Mouse (Mus musculus): ENCODE measurements around the gene Tbx2. TPM values are rescaled to one million over a fixed set of nuclear protein-coding genes. Genes with fewer than 3 reads are reported as not detected.
A peak's percentile ranks its signal among the peaks of the same experiment; 100 is the strongest.

Tbx2 gene
- total and polyA plus RNA-seq, 3 experiments, result 0.01 TPM; not detected in 2

GRCm38 (mm10) chr11:85844144-85844965, 12.0 kb downstream of the Tbx2 start (continued):
- TF ChIP-seq MAFK (IDR thresholded peaks at IDR 0.05; ENCODE audit: borderline replicate concordance, low read depth, low read length) (no peak), KAT2A (conservative IDR thresholded peaks at IDR 0.05; ENCODE audit: low read depth, low read length) (no peak), TCF12 (IDR thresholded peaks at IDR 0.05; ENCODE audit: low read depth, low read length) (peak; percentile 21; the same call in 1 of the 2 replicates), NELFE (IDR thresholded peaks at IDR 0.05; ENCODE audit: low read depth, low read length) (peak; percentile 65), ELF1 (IDR thresholded peaks at IDR 0.05; ENCODE audit: low read depth, low read length) (0 out of 2 replicates have a peak, but pooled peaks have one; percentile 13), ZC3H11A (IDR thresholded peaks at IDR 0.05; ENCODE audit: low read depth, low read length) (peak; percentile 81), MXI1 (IDR thresholded peaks at IDR 0.05; ENCODE audit: low read depth, low read length) (peak; percentile 60; the same call in 1 of the 2 replicates), SMC3 (IDR thresholded peaks at IDR 0.05; ENCODE audit: low read depth, low read length) (peak; percentile 91), RCOR1 (IDR thresholded peaks at IDR 0.05; ENCODE audit: low read depth, low read length) (no peak), SIN3A (IDR thresholded peaks at IDR 0.05; ENCODE audit: low read length) (peak; percentile 77)

- no peaks in the 10 kb centered on the region for H3K9me3 ChIP-seq (replicated peaks; ENCODE audit: insufficient read depth, low read length)
- no peak overlapping the region for H3K27ac ChIP-seq (ENCODE audit: control insufficient read depth, low read depth, low read length)
- peak overlapping the region; percentile 88 to 100 for H3K4me3 ChIP-seq (ENCODE audit: control insufficient read depth in 1 of 2, insufficient read depth in 1 of 2, low read depth in 2 of 2, low read length in 2 of 2)
- TF ChIP-seq CHD2 (IDR thresholded peaks at IDR 0.05; ENCODE audit: low read length) (0 out of 2 replicates have a peak, but pooled peaks have one; percentile 0), MAZ (IDR thresholded peaks at IDR 0.05; ENCODE audit: low read depth, low read length) (no peak)
- no peaks in the 10 kb centered on the region for H3K27me3 ChIP-seq (ENCODE audit: control insufficient read depth in 1 of 2, insufficient read depth in 2 of 2, low read length in 2 of 2)
- no peaks in the 10 kb centered on the region for H3K36me3 ChIP-seq (ENCODE audit: control insufficient read depth in 1 of 2, insufficient read depth in 2 of 2, low read length in 2 of 2)
- H3K79me2 ChIP-seq (ENCODE audit: control insufficient read depth, insufficient read depth, low read length, poor library complexity), result no peaks in the 10 kb centered on the region; the same call in 1 of the 2 replicates
- H3K9ac ChIP-seq (ENCODE audit: control insufficient read depth, low read depth, low read length, poor library complexity, severe bottlenecking), result peak overlapping the region; percentile 76
- DNase-seq (ENCODE audit: low read depth, low spot score), result no peak
- peaks cover 4 to 8% of the 10 kb centered on the region in 2 experiments; a peak in 3 of 4 replicates for H3K4me1 ChIP-seq (ENCODE audit: control insufficient read depth in 1 of 2, insufficient read depth in 2 of 2, low read length in 2 of 2)
Observed at GRCm38 (mm10) chr11:85844971-85845370, 12.6 kb downstream of the Tbx2 start.

GRCm38 (mm10) chr11:85845921-85846320, 13.6 kb downstream of the Tbx2 start:
- Histone ChIP-seq H3K4me3 (ENCODE audit: control insufficient read depth in 1 of 2, insufficient read depth in 1 of 2, low read depth in 2 of 2, low read length in 2 of 2) (no peak overlapping the region), H3K9ac (ENCODE audit: control insufficient read depth, low read depth, low read length, poor library complexity, severe bottlenecking) (no peak overlapping the region), H3K79me2 (ENCODE audit: control insufficient read depth, insufficient read depth, low read length, poor library complexity) (no peaks in the 10 kb centered on the region; the same call in 1 of the 2 replicates), H3K36me3 (ENCODE audit: control insufficient read depth in 1 of 2, insufficient read depth in 2 of 2, low read length in 2 of 2) (no peaks in the 10 kb centered on the region), H3K27me3 (ENCODE audit: control insufficient read depth in 1 of 2, insufficient read depth in 2 of 2, low read length in 2 of 2) (no peaks in the 10 kb centered on the region), H3K27ac (ENCODE audit: control insufficient read depth, low read depth, low read length) (no peak overlapping the region), H3K4me1 (ENCODE audit: control insufficient read depth in 1 of 2, insufficient read depth in 2 of 2, low read length in 2 of 2) (peaks cover 4 to 9% of the 10 kb centered on the region in 2 experiments; a peak in 3 of 4 replicates), H3K9me3 (replicated peaks; ENCODE audit: insufficient read depth, low read length) (no peaks in the 10 kb centered on the region)
- TF ChIP-seq KAT2A (conservative IDR thresholded peaks at IDR 0.05; ENCODE audit: low read depth, low read length) (no peak), NRF1 (IDR thresholded peaks at IDR 0.05; ENCODE audit: insufficient read depth, low read depth, low read length, poor library complexity, severe bottlenecking) (no peak), POLR2A (IDR thresholded peaks at IDR 0.05; ENCODE audit: control insufficient read depth in 1 of 2, insufficient read depth in 1 of 2, low read depth in 1 of 2, low read length in 2 of 2, poor library complexity in 1 of 2) (no peak), MYC (IDR thresholded peaks at IDR 0.05; ENCODE audit: low read depth, low read length) (no peak), CTCF (IDR thresholded peaks at IDR 0.05 in 2 of 3, conservative IDR thresholded peaks at IDR 0.05 in 1 of 3; ENCODE audit: control insufficient read depth in 1 of 3, insufficient read depth in 1 of 3, low read depth in 2 of 3, low read length in 3 of 3, poor library complexity in 1 of 3, severe bottlenecking in 1 of 3) (no peak), RCOR1 (IDR thresholded peaks at IDR 0.05; ENCODE audit: low read depth, low read length) (no peak), SIN3A (IDR thresholded peaks at IDR 0.05; ENCODE audit: low read length) (no peak), ELF1 (IDR thresholded peaks at IDR 0.05; ENCODE audit: low read depth, low read length) (no peak), BHLHE40 (IDR thresholded peaks at IDR 0.05; ENCODE audit: borderline replicate concordance, low read depth, low read length) (no peak), E2F4 (IDR thresholded peaks at IDR 0.05; ENCODE audit: borderline replicate concordance, low read depth, low read length) (no peak), MAZ (IDR thresholded peaks at IDR 0.05; ENCODE audit: low read depth, low read length) (no peak), TAL1 (IDR thresholded peaks at IDR 0.05; ENCODE audit: low read length) (no peak), MAFK (IDR thresholded peaks at IDR 0.05; ENCODE audit: borderline replicate concordance, low read depth, low read length) (no peak), ZKSCAN1 (IDR thresholded peaks at IDR 0.05; ENCODE audit: low read depth, low read length) (no peak), SMC3 (IDR thresholded peaks at IDR 0.05; ENCODE audit: low read depth, low read length) (no peak), ZC3H11A (IDR thresholded peaks at IDR 0.05; ENCODE audit: low read depth, low read length) (no peak), NELFE (IDR thresholded peaks at IDR 0.05; ENCODE audit: low read depth, low read length) (no peak), UBTF (IDR thresholded peaks at IDR 0.05; ENCODE audit: borderline replicate concordance, insufficient read depth, low read depth, low read length) (no peak), ZMIZ1 (IDR thresholded peaks at IDR 0.05; ENCODE audit: low read depth, low read length) (no peak), CHD2 (IDR thresholded peaks at IDR 0.05; ENCODE audit: low read length) (no peak)
- DNase-seq (ENCODE audit: low read depth, low spot score), result no peak

Data from MEL (cell line).